8 mouse cellular contexts compared by ENCODE assay signal in genomic region chr19:23135349-23136201, GRCm38 (mm10). TPM values are rescaled to one million over a fixed set of nuclear protein-coding genes. Genes with fewer than 3 reads are reported as not detected.
DNase-seq lines count a peak whose midpoint lies in the region; ATAC-seq lines count a peak whose summit lies in the region.

No protein-coding gene starts in this region.

- peak overlapping the region; percentile 32 for H3K9ac ChIP-seq in hindbrain, embryonic 11.5 days (ENCODE audit: low read depth, low read length)

- WGBS in hindbrain, embryonic 11.5 days, result under 1% methylated on average over 55 of the region's 55 CpGs

- ATAC-seq in hindbrain, embryonic 11.5 days (ENCODE audit: low FRiP score), result peak; percentile 59

- peak; percentile 92 for DNase-seq in Muller cell, postnatal 12 days (ENCODE audit: inconsistent ontology term)
- peak; percentile 95 for DNase-seq in cerebellum, adult 9-11 months
- peak; percentile 84 to 91 for DNase-seq in frontal cortex, postnatal 10 days (ENCODE audit: low spot score in 2 of 2)
- peak; percentile 84 for DNase-seq in hindbrain, embryonic 11.5 days (ENCODE audit: low spot score)
- peak; percentile 66 to 77 for DNase-seq in layer of hippocampus, postnatal 25 days (ENCODE audit: extremely low spot score in 1 of 2, low spot score in 1 of 2)
- DNase-seq in lung, postnatal 10 days, result peak; percentile 94
- peak; percentile 72 for DNase-seq in ovary, postnatal 10 days (ENCODE audit: low spot score)
- peak; percentile 32 for DNase-seq in thymus, postnatal 14 days

- no peak overlapping the region for H3K27ac ChIP-seq in hindbrain, embryonic 11.5 days (ENCODE audit: low read depth, low read length)

- peak overlapping the region; percentile 79 for H3K4me2 ChIP-seq in hindbrain, embryonic 11.5 days (replicated peaks; ENCODE audit: low read depth, low read length)

- peaks cover 29% of the 10 kb centered on the region for H3K27me3 ChIP-seq in hindbrain, embryonic 11.5 days (ENCODE audit: control insufficient read depth, insufficient read depth, low read length)

- H3K9me3 ChIP-seq in hindbrain, embryonic 11.5 days (ENCODE audit: control insufficient read depth, low read length), result no peaks in the 10 kb centered on the region

- peaks cover 3% of the 10 kb centered on the region; the same call in 1 of the 2 replicates for H3K4me1 ChIP-seq in hindbrain, embryonic 11.5 days (replicated peaks; ENCODE audit: control insufficient read depth, insufficient read depth, low read length)

- no peaks in the 10 kb centered on the region for H3K36me3 ChIP-seq in hindbrain, embryonic 11.5 days (ENCODE audit: control insufficient read depth, insufficient read depth, low read length)

- H3K4me3 ChIP-seq in hindbrain, embryonic 11.5 days (ENCODE audit: low read depth, low read length), result peak overlapping the region; percentile 39

RNA-seq across cellular contexts. Expression of gene Klf9, which starts 5.5 kb away (rescaled TPM):
- 0.80 and 0.95 TPM in 2 replicates for polyA plus RNA-seq in hindbrain, embryonic 11.5 days (2014; fragmentation: Nextera tagmentation; extraction: Ambion mirVana)
- total RNA-seq in layer of hippocampus, postnatal 25 days (2021), result 100 to 1,000 TPM; 157 to 184 TPM

Comparison
In these comparisons a context has a peak if more than half of its experiments do, and no peak if none do; other contexts are left out.
1. DNase-seq: peak in every context shown above with its lines; median percentile 95 in cerebellum, adult 9-11 months; 94 in lung, postnatal 10 days; 92 in Muller cell, postnatal 12 days; 88 in frontal cortex, postnatal 10 days; 84 in hindbrain, embryonic 11.5 days; 72 in ovary, postnatal 10 days; 72 in layer of hippocampus, postnatal 25 days; 32 in thymus, postnatal 14 days.